Mouse (Mus musculus) liver, embryonic 14.5 days (tissue): ENCODE data around the gene Tpx2.

Experiments
- CTCF ChIP-seq: IDR thresholded peaks from 2 replicates; pipeline ENCODE4 v1.5.1; 2016; ENCODE audit warnings: antibody characterized with exemption, low read depth, control low read depth
- EP300 ChIP-seq: IDR thresholded peaks from 2 replicates; pipeline ENCODE4 v1.6.1; 2016; ENCODE audit warnings: antibody characterized with exemption, low read depth

- TF ChIP-seq CTCF (peak; percentile 98), EP300 (no peak)
Measured at GRCm38 (mm10) chr2:152914310-152915120, 66.8 kb downstream of the Tpx2 start.
